Mouse (Mus musculus): ENCODE data around the gene Cabp1. TPM values are rescaled to one million over a fixed set of nuclear protein-coding genes. Genes with fewer than 3 reads are reported as not detected.

The Cabp1 gene
- polyA plus RNA-seq, 1 experiment: 1.0 TPM

GRCm38 (mm10) chr5:115208601-115209000 is 14.4 kb upstream of the Cabp1 start:
- H3K4me1 ChIP-seq (ENCODE audit: control insufficient read depth, insufficient read depth, insufficient read length, low read length): no peaks in the 10 kb centered on the region; the same call in 1 of the 2 replicates
- TF ChIP-seq CTCF (IDR thresholded peaks at IDR 0.05; ENCODE audit: extremely low read depth, insufficient read length, insufficient replicate concordance, low read depth, low read length) (no peak), POLR2A (IDR thresholded peaks at IDR 0.05; ENCODE audit: low read depth, low read length) (no peak)
- WGBS: 68% methylated on average over 5 of the region's 5 CpGs

GRCm38 (mm10) chr5:115207892-115208291 is 13.7 kb upstream of the Cabp1 start:
- peaks cover 25% of the 10 kb centered on the region for H3K27me3 ChIP-seq (ENCODE audit: control insufficient read depth, insufficient read depth, low read length)
- no peaks in the 10 kb centered on the region; the same call in 1 of the 2 replicates for H3K4me1 ChIP-seq (ENCODE audit: control insufficient read depth, insufficient read depth, insufficient read length, low read length)
- H3K27ac ChIP-seq (ENCODE audit: insufficient read depth, low read depth, low read length): no peak overlapping the region
- no peaks in the 10 kb centered on the region for H3K36me3 ChIP-seq (ENCODE audit: control insufficient read depth, insufficient read depth, low read length)
- 30% methylated on average over 9 of the region's 16 CpGs for WGBS
- no peak overlapping the region for H3K4me3 ChIP-seq (ENCODE audit: low read depth, low read length)
- TF ChIP-seq CTCF (IDR thresholded peaks at IDR 0.05; ENCODE audit: extremely low read depth, insufficient read length, insufficient replicate concordance, low read depth, low read length): no peak
- no peak for TF ChIP-seq POLR2A (IDR thresholded peaks at IDR 0.05; ENCODE audit: low read depth, low read length)

More at GRCm38 (mm10) chr5:115208601-115209000, 14.4 kb upstream of the Cabp1 start:
- Histone ChIP-seq H3K4me3 (ENCODE audit: low read depth, low read length) (no peak overlapping the region), H3K27ac (ENCODE audit: insufficient read depth, low read depth, low read length) (no peak overlapping the region), H3K36me3 (ENCODE audit: control insufficient read depth, insufficient read depth, low read length) (no peaks in the 10 kb centered on the region), H3K27me3 (ENCODE audit: control insufficient read depth, insufficient read depth, low read length) (peaks cover 23% of the 10 kb centered on the region)

- Histone ChIP-seq H3K27me3 (ENCODE audit: control insufficient read depth, insufficient read depth, low read length) (peaks cover 30% of the 10 kb centered on the region), H3K36me3 (ENCODE audit: control insufficient read depth, insufficient read depth, low read length) (no peaks in the 10 kb centered on the region), H3K4me3 (ENCODE audit: low read depth, low read length) (no peak overlapping the region), H3K27ac (ENCODE audit: insufficient read depth, low read depth, low read length) (no peak overlapping the region), H3K4me1 (ENCODE audit: control insufficient read depth, insufficient read depth, insufficient read length, low read length) (no peaks in the 10 kb centered on the region; the same call in 1 of the 2 replicates)
- TF ChIP-seq CTCF (IDR thresholded peaks at IDR 0.05; ENCODE audit: extremely low read depth, insufficient read length, insufficient replicate concordance, low read depth, low read length) (peak; percentile 16; the same call in 1 of the 2 replicates), POLR2A (IDR thresholded peaks at IDR 0.05; ENCODE audit: low read depth, low read length) (no peak)
- 65% methylated on average over 5 of the region's 5 CpGs for WGBS
These were observed 13.1 kb upstream of the Cabp1 start for GRCm38 (mm10) chr5:115207244-115207643.

- Histone ChIP-seq H3K36me3 (ENCODE audit: control insufficient read depth, insufficient read depth, low read length) (no peaks in the 10 kb centered on the region), H3K27ac (ENCODE audit: insufficient read depth, low read depth, low read length) (no peak overlapping the region), H3K27me3 (ENCODE audit: control insufficient read depth, insufficient read depth, low read length) (peaks cover 30% of the 10 kb centered on the region), H3K4me3 (ENCODE audit: low read depth, low read length) (peak overlapping the region; percentile 41), H3K4me1 (ENCODE audit: control insufficient read depth, insufficient read depth, insufficient read length, low read length) (no peaks in the 10 kb centered on the region; the same call in 1 of the 2 replicates)
- TF ChIP-seq POLR2A (IDR thresholded peaks at IDR 0.05; ENCODE audit: low read depth, low read length) (no peak), CTCF (IDR thresholded peaks at IDR 0.05; ENCODE audit: extremely low read depth, insufficient read length, insufficient replicate concordance, low read depth, low read length) (no peak)
- 8% methylated on average over 31 of the region's 31 CpGs for WGBS
These were observed 10.6 kb upstream of the Cabp1 start for GRCm38 (mm10) chr5:115204562-115205311.

GRCm38 (mm10) chr5:115203735-115204561 is 9.8 kb upstream of the Cabp1 start:
- H3K4me1 ChIP-seq (ENCODE audit: control insufficient read depth, insufficient read depth, insufficient read length, low read length): no peaks in the 10 kb centered on the region; the same call in 1 of the 2 replicates
- WGBS: 12% methylated on average over 23 of the region's 23 CpGs
- peak overlapping the region; percentile 10; the same call in 1 of the 2 replicates for H3K4me3 ChIP-seq (ENCODE audit: low read depth, low read length)
- no peak for TF ChIP-seq POLR2A (IDR thresholded peaks at IDR 0.05; ENCODE audit: low read depth, low read length)
- TF ChIP-seq CTCF (IDR thresholded peaks at IDR 0.05; ENCODE audit: extremely low read depth, insufficient read length, insufficient replicate concordance, low read depth, low read length): no peak
- peaks cover 30% of the 10 kb centered on the region for H3K27me3 ChIP-seq (ENCODE audit: control insufficient read depth, insufficient read depth, low read length)
- H3K36me3 ChIP-seq (ENCODE audit: control insufficient read depth, insufficient read depth, low read length): no peaks in the 10 kb centered on the region
- H3K27ac ChIP-seq (ENCODE audit: insufficient read depth, low read depth, low read length): no peak overlapping the region

- H3K27me3 ChIP-seq (ENCODE audit: control insufficient read depth, insufficient read depth, low read length): peaks cover 34% of the 10 kb centered on the region
- peaks cover 4% of the 10 kb centered on the region for H3K4me1 ChIP-seq (ENCODE audit: control insufficient read depth, insufficient read depth, insufficient read length, low read length)
- H3K36me3 ChIP-seq (ENCODE audit: control insufficient read depth, insufficient read depth, low read length): no peaks in the 10 kb centered on the region
- WGBS: 8% methylated on average over 12 of the region's 12 CpGs
- H3K4me3 ChIP-seq (ENCODE audit: low read depth, low read length): peak overlapping the region; percentile 61
- TF ChIP-seq CTCF (IDR thresholded peaks at IDR 0.05; ENCODE audit: extremely low read depth, insufficient read length, insufficient replicate concordance, low read depth, low read length) (no peak), POLR2A (IDR thresholded peaks at IDR 0.05; ENCODE audit: low read depth, low read length) (no peak)
- no peak overlapping the region for H3K27ac ChIP-seq (ENCODE audit: insufficient read depth, low read depth, low read length)
These were observed 543 bp upstream of the Cabp1 start for GRCm38 (mm10) chr5:115194626-115195221.

Data from small intestine, adult 2 months (tissue).